Mouse (Mus musculus) liver, postnatal 0 days (tissue): Measurements from ENCODE around the gene Atp11a. TPM values are rescaled to one million over a fixed set of nuclear protein-coding genes. Genes with fewer than 3 reads are reported as not detected.

Experiments
- ATAC-seq: fragments of 200-750 bp; cut with Nextera tagmentation; 2 replicates; pipeline ENCODE4 v1.8.0; 2017; ENCODE audit warnings: mild to moderate bottlenecking, moderate library complexity
- DNase-seq: peaks from one replicate; pipeline ENCODE4 v3.0.0-alpha.2; 2016
- H3K27ac ChIP-seq: fragments of 300-500 bp; sonication (generic); 2 replicates; pipeline ENCODE4 v1.5.1; 2014; ENCODE audit warnings: antibody characterized with exemption, moderate library complexity, mild to moderate bottlenecking, low read depth
- H3K27me3 ChIP-seq: fragments of 300-500 bp; sonication (generic); 2 replicates; pipeline ENCODE4 v1.6.1; 2014; ENCODE audit warnings: low read length, control low read depth, mixed read lengths; ENCODE audit not compliant: insufficient read depth
- H3K36me3 ChIP-seq: fragments of 300-500 bp; sonication (generic); replicated peaks from 2 replicates; pipeline ENCODE4 v1.6.1; 2014; ENCODE audit warnings: mild to moderate bottlenecking, control low read depth, low read length, moderate library complexity, mixed read lengths; ENCODE audit not compliant: insufficient read depth
- H3K4me1 ChIP-seq: fragments of 300-500 bp; sonication (generic); 2 replicates; pipeline ENCODE4 v1.6.1; 2014; ENCODE audit warnings: antibody characterized with exemption, mild to moderate bottlenecking, control low read depth; ENCODE audit not compliant: insufficient read depth
- H3K4me2 ChIP-seq: fragments of 300-500 bp; sonication (generic); 2 replicates; pipeline ENCODE4 v1.6.1; 2014; ENCODE audit warnings: low read depth, mild to moderate bottlenecking, low read length, moderate library complexity, mixed read lengths
- H3K4me3 ChIP-seq: fragments of 300-500 bp; sonication (generic); 2 replicates; pipeline ENCODE4 v1.5.1; 2014; ENCODE audit warnings: low read depth, low read length
- H3K9ac ChIP-seq: fragments of 300-500 bp; sonication (generic); replicated peaks from 2 replicates; pipeline ENCODE4 v1.6.1; 2014; ENCODE audit warnings: mild to moderate bottlenecking, moderate library complexity
- H3K9me3 ChIP-seq: fragments of 300-500 bp; sonication (generic); 2 replicates; pipeline ENCODE4 v1.6.1; 2016; ENCODE audit warnings: mild to moderate bottlenecking, control low read depth, low read length, mixed read lengths
- CTCF ChIP-seq: sonication (generic); IDR thresholded peaks from 2 replicates; pipeline ENCODE4 v1.5.1; 2016; ENCODE audit warnings: antibody characterized with exemption, low read depth
- EP300 ChIP-seq: IDR thresholded peaks from 2 replicates; pipeline ENCODE4 v1.6.1; 2016; ENCODE audit warnings: antibody characterized with exemption, low read depth, mild to moderate bottlenecking
- WGBS: fragments of 180-500 bp; shearing (Covaris S2); extraction: QIAGEN DNeasy Blood & Tissue Kit; methylation state at CpG from one replicate; pipeline ENCODE4 v1.1.7; 2014; ENCODE audit not compliant: insufficient replicate concordance; 5-methylcytosine and 5-hydroxymethylcytosine counted together
- polyA plus RNA-seq: library from polyadenylated mRNA; unstranded; fragments of >200 nt; fragmentation: Nextera tagmentation; extraction: Ambion mirVana; gene quantifications from 2 replicates; pipeline ENCODE4 v1.2.1, GENCODE M21; 2015

Gene Atp11a
- polyA plus RNA-seq, 1 experiment from 2014 or later, result 0.90 TPM

DNA sequence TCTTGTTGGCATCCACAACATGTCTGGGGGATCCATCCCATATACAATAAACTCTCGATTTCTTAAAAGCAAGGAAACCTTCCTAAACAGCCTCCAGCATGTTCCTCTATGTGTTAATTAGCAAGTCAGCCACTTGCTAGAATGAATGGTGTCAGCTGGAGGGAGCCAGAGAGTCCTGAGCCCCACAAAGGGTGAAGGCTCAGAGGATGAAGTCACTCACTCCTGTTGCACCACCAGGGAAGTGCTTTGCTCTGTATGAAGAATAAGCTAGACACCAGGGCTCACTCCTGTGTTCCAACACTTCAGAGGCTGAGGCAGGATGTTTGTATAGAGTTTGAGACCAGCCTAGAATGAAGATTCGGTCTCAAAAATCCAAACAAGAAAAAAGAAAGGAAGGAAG, 1.5 kb upstream of the Atp11a start:
- Histone ChIP-seq H3K27ac (no peak overlapping the region), H3K4me2 (no peak overlapping the region), H3K27me3 (peaks cover 41% of the 10 kb centered on the region), H3K4me1 (peaks cover 6% of the 10 kb centered on the region; the same call in 1 of the 2 replicates), H3K4me3 (no peak overlapping the region), H3K36me3 (no peaks in the 10 kb centered on the region), H3K9ac (no peak overlapping the region), H3K9me3 (no peaks in the 10 kb centered on the region)
- ATAC-seq (no peak), DNase-seq (no peak)
- TF ChIP-seq CTCF (peak; percentile 58), EP300 (no peak)
- 31% methylated on average over 2 of the region's 2 CpGs for WGBS

- Histone ChIP-seq H3K9me3 (no peaks in the 10 kb centered on the region), H3K4me3 (no peak overlapping the region), H3K4me1 (peaks cover 6% of the 10 kb centered on the region; the same call in 1 of the 2 replicates), H3K27ac (no peak overlapping the region), H3K36me3 (no peaks in the 10 kb centered on the region), H3K9ac (no peak overlapping the region), H3K4me2 (no peak overlapping the region), H3K27me3 (peaks cover 41% of the 10 kb centered on the region)
- ATAC-seq (no peak), DNase-seq (no peak)
- TF ChIP-seq EP300 (no peak), CTCF (no peak)
- 79% methylated on average over 5 of the region's 5 CpGs for WGBS
Observed at GRCm38 (mm10) chr8:12755826-12756225, 988 bp upstream of the Atp11a start.

- Histone ChIP-seq H3K4me2 (peak overlapping the region; percentile 73), H3K9me3 (no peaks in the 10 kb centered on the region), H3K9ac (peak overlapping the region; percentile 66), H3K36me3 (no peaks in the 10 kb centered on the region), H3K27me3 (peaks cover 41% of the 10 kb centered on the region), H3K4me1 (peaks cover 6% of the 10 kb centered on the region; the same call in 1 of the 2 replicates), H3K4me3 (peak overlapping the region; percentile 52), H3K27ac (peak overlapping the region; percentile 53)
- 9% methylated on average over 50 of the region's 61 CpGs for WGBS
- ATAC-seq (peak; percentile 25), DNase-seq (peak; percentile 24)
- TF ChIP-seq EP300 (no peak), CTCF (no peak)
Observed at GRCm38 (mm10) chr8:12757231-12757940, 572 bp downstream of the Atp11a start.

GRCm38 (mm10) chr8:12759963-12760362, 3.1 kb downstream of the Atp11a start:
- Histone ChIP-seq H3K27me3 (peaks cover 31% of the 10 kb centered on the region), H3K9me3 (no peaks in the 10 kb centered on the region), H3K4me2 (no peak overlapping the region), H3K27ac (no peak overlapping the region), H3K9ac (no peak overlapping the region), H3K4me3 (no peak overlapping the region), H3K36me3 (no peaks in the 10 kb centered on the region), H3K4me1 (peaks cover 6% of the 10 kb centered on the region; the same call in 1 of the 2 replicates)
- WGBS, result 73% methylated on average over 3 of the region's 3 CpGs
- DNase-seq (no peak), ATAC-seq (no peak)
- TF ChIP-seq EP300 (no peak), CTCF (no peak)

GRCm38 (mm10) chr8:12761873-12762272, 5.1 kb downstream of the Atp11a start:
- H3K36me3 ChIP-seq, result no peaks in the 10 kb centered on the region
- no peak overlapping the region for H3K4me3 ChIP-seq
- no peak overlapping the region for H3K27ac ChIP-seq
- WGBS, result 57% methylated on average over 3 of the region's 3 CpGs
- H3K9ac ChIP-seq, result no peak overlapping the region
- H3K9me3 ChIP-seq, result no peaks in the 10 kb centered on the region
- DNase-seq (no peak), ATAC-seq (no peak)
- no peak overlapping the region for H3K4me2 ChIP-seq
- 0 out of 2 replicates have a peak, but pooled peaks cover 28% of the 10 kb centered on the region for H3K27me3 ChIP-seq
- H3K4me1 ChIP-seq, result no peaks in the 10 kb centered on the region
- no peak for TF ChIP-seq CTCF
- no peak for TF ChIP-seq EP300

DNA sequence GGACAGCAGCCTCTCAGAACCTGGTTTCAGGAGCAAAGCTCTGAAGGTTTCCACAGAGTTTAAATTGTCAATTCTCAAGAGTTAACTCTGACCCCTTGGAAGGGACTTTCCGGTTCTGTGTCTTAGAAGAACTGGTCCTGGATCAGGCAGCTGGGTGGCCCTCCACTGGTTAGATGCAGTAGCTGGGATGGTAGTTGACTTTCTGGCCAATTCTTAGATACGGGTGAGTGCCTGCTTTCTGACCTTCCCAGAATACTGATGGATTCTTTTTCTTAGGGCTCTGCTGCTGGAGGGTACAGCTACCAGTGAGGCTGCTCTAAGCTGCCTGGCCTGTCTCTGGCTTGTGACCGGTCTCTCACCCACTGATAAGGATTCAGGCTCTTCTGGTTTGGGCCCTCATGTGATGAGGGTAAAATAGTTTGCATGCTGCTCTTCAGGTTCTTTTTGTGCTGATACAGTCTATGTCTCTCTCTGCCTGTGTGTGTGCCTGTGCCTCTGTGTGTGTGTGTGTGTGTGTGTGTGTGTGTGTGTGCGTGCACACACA, 6.8 kb downstream of the Atp11a start:
- TF ChIP-seq CTCF, result no peak
- Histone ChIP-seq H3K27ac (no peak overlapping the region), H3K9ac (no peak overlapping the region), H3K4me1 (no peaks in the 10 kb centered on the region), H3K4me3 (no peak overlapping the region), H3K27me3 (0 out of 2 replicates have a peak, but pooled peaks cover 20% of the 10 kb centered on the region), H3K4me2 (no peak overlapping the region), H3K9me3 (no peaks in the 10 kb centered on the region), H3K36me3 (no peaks in the 10 kb centered on the region)
- DNase-seq (no peak), ATAC-seq (no peak)
- WGBS, result 73% methylated on average over 4 of the region's 4 CpGs
